Mouse (Mus musculus): Measurements from ENCODE around the gene Tectb.

DNA sequence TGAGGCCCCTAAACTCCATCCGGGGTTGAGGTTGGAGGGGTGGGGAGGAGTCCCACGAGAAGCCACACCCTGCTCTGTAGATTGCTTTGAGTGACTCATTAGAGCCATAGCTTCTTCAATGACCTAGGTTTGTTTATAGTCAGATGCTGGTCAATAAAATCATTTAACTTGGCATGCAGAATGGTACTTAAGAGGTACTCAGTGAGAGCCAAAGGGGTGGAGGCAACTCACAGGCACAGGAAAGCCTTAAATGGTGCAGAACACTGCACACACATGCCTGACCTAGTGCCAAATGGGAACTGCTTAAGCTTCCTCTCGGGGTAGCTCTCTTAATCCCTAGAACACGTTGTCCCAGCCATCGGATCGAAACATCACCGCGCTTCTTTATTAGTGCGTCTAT lies 46.0 kb upstream of the Tectb start:
- TF ChIP-seq FLI1 (IDR thresholded peaks at IDR 0.05; ENCODE audit: low read length) (no peak), GATA1 (IDR thresholded peaks at IDR 0.05; ENCODE audit: borderline replicate concordance, low read length) (no peak)

All from megakaryocyte, embryonic 14.5 days (primary cell).